Mouse (Mus musculus) heart, embryonic 13.5 days (tissue): ENCODE measurements around the gene Rpn1. TPM values are rescaled to one million over a fixed set of nuclear protein-coding genes. Genes with fewer than 3 reads are reported as not detected.

Source experiments
- ATAC-seq: fragments of 200-750 bp; cut with Nextera tagmentation; 2 replicates; pipeline ENCODE4 v1.8.0; 2017; ENCODE audit warnings: moderate TSS enrichment; ENCODE audit not compliant: insufficient number of reproducible peaks, low FRiP score, low TSS enrichment; ENCODE audit errors: extremely low read depth
- H3K27ac ChIP-seq: fragments of 300-500 bp; sonication (generic); replicated peaks from 2 replicates; pipeline ENCODE4 v1.5.1; 2015; ENCODE audit warnings: moderate library complexity, mild to moderate bottlenecking, inconsistent platforms
- H3K27me3 ChIP-seq: fragments of 300-500 bp; sonication (generic); replicated peaks from 2 replicates; pipeline ENCODE4 v1.6.1; 2015; ENCODE audit warnings: mild to moderate bottlenecking, inconsistent platforms
- H3K36me3 ChIP-seq: fragments of 300-500 bp; sonication (generic); 2 replicates; pipeline ENCODE4 v1.6.1; 2015; ENCODE audit warnings: mild to moderate bottlenecking, inconsistent platforms
- H3K4me1 ChIP-seq: fragments of 300-500 bp; sonication (generic); 2 replicates; pipeline ENCODE4 v1.6.1; 2015; ENCODE audit warnings: inconsistent platforms
- H3K4me2 ChIP-seq: fragments of 300-500 bp; sonication (generic); 2 replicates; pipeline ENCODE4 v1.6.1; 2015; ENCODE audit warnings: inconsistent platforms, mild to moderate bottlenecking, moderate library complexity
- H3K4me3 ChIP-seq: fragments of 300-500 bp; sonication (generic); 2 replicates; pipeline ENCODE4 v1.5.1; 2015; ENCODE audit warnings: moderate library complexity, mild to moderate bottlenecking, inconsistent platforms
- H3K9ac ChIP-seq: fragments of 300-500 bp; sonication (generic); 2 replicates; pipeline ENCODE4 v1.6.1; 2015; ENCODE audit warnings: inconsistent platforms, mild to moderate bottlenecking, moderate library complexity
- H3K9me3 ChIP-seq: fragments of 300-500 bp; sonication (generic); 2 replicates; pipeline ENCODE4 v1.6.1; 2016; ENCODE audit warnings: inconsistent platforms
- WGBS: fragments of 180-500 bp; shearing (Covaris S2); methylation state at CpG from one replicate; pipeline ENCODE4 v1.1.7; 2015; ENCODE audit warnings: mixed read lengths; 5-methylcytosine and 5-hydroxymethylcytosine counted together
- polyA plus RNA-seq: library from polyadenylated mRNA; unstranded; fragments of >200 nt; fragmentation: Nextera tagmentation; extraction: Ambion mirVana; gene quantifications from 2 replicates; pipeline ENCODE4 v1.2.1, GENCODE M21; 2015

Rpn1 gene
- polyA plus RNA-seq, 1 experiment from 2014 or later = 207 TPM

GRCm38 (mm10) chr6:88067722-88068121 lies 16.6 kb upstream of the Rpn1 start:
- Histone ChIP-seq H3K4me3 (no peak overlapping the region), H3K4me1 (no peaks in the 10 kb centered on the region), H3K36me3 (no peaks in the 10 kb centered on the region), H3K27me3 (peaks cover 11% of the 10 kb centered on the region), H3K9ac (no peak overlapping the region), H3K27ac (no peak overlapping the region), H3K4me2 (no peak overlapping the region), H3K9me3 (no peaks in the 10 kb centered on the region)
- ATAC-seq = no peak
- 54% methylated on average over 3 of the region's 3 CpGs for WGBS

- Histone ChIP-seq H3K9ac (no peak overlapping the region), H3K4me1 (no peaks in the 10 kb centered on the region), H3K4me2 (no peak overlapping the region), H3K36me3 (no peaks in the 10 kb centered on the region), H3K27ac (no peak overlapping the region), H3K4me3 (no peak overlapping the region), H3K27me3 (peaks cover 11% of the 10 kb centered on the region), H3K9me3 (no peaks in the 10 kb centered on the region)
- WGBS = 76% methylated on average over 1 of the region's 1 CpGs
- no peak for ATAC-seq
These were observed 15.5 kb upstream of the Rpn1 start for GRCm38 (mm10) chr6:88068739-88069138.

DNA sequence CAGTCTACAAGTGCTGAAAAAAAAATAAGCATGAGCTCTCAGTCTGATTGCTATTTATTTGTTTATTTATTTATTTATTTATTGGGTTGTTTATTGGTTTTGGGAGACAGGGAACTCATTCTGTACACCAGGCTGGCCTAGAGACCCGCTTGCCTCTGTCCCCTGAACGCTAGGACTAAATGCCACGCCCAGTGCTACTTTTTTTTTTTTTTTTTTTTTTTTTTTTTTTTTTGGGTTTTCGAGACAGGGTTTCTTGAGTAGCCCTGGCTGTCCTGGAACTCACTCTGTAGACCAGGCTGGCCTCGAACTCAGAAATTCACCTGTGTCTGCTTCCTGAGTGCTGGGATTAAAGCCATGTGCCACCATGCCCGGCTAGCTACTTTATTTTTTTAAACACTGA lies 13.8 kb upstream of the Rpn1 start:
- H3K4me3 ChIP-seq = no peak overlapping the region
- H3K9ac ChIP-seq = no peak overlapping the region
- no peaks in the 10 kb centered on the region for H3K36me3 ChIP-seq
- H3K4me2 ChIP-seq = no peak overlapping the region
- no peak overlapping the region for H3K27ac ChIP-seq
- no peaks in the 10 kb centered on the region for H3K9me3 ChIP-seq
- WGBS = 58% methylated on average over 6 of the region's 6 CpGs
- no peak for ATAC-seq
- peaks cover 11% of the 10 kb centered on the region for H3K27me3 ChIP-seq
- H3K4me1 ChIP-seq = peaks cover 1% of the 10 kb centered on the region; the same call in 1 of the 2 replicates

DNA sequence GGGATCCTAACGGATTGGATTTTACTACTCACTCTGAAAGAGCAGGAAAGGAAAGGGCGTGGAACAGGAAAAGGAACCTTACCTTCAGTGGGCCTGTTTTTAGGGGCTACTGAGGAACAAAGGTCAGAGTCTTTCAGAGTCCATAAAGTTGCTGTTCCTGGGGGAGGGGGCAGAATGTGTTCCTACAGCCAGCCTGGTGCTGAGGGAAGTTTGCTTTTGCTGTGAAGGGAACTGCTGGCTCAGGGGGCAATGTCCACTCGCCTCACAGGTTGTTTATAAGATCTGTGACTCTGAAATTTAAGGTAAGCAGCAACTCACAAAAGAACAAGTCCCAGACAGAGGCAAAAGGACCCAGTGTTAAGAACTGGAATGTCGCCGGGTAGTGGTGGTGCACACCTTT lies 13.1 kb upstream of the Rpn1 start:
- Histone ChIP-seq H3K9ac (no peak overlapping the region), H3K27me3 (peaks cover 11% of the 10 kb centered on the region), H3K27ac (no peak overlapping the region), H3K4me3 (no peak overlapping the region), H3K4me2 (no peak overlapping the region), H3K9me3 (no peaks in the 10 kb centered on the region), H3K36me3 (no peaks in the 10 kb centered on the region), H3K4me1 (peaks cover 5% of the 10 kb centered on the region; the same call in 1 of the 2 replicates)
- no peak for ATAC-seq
- 67% methylated on average over 5 of the region's 5 CpGs for WGBS

DNA sequence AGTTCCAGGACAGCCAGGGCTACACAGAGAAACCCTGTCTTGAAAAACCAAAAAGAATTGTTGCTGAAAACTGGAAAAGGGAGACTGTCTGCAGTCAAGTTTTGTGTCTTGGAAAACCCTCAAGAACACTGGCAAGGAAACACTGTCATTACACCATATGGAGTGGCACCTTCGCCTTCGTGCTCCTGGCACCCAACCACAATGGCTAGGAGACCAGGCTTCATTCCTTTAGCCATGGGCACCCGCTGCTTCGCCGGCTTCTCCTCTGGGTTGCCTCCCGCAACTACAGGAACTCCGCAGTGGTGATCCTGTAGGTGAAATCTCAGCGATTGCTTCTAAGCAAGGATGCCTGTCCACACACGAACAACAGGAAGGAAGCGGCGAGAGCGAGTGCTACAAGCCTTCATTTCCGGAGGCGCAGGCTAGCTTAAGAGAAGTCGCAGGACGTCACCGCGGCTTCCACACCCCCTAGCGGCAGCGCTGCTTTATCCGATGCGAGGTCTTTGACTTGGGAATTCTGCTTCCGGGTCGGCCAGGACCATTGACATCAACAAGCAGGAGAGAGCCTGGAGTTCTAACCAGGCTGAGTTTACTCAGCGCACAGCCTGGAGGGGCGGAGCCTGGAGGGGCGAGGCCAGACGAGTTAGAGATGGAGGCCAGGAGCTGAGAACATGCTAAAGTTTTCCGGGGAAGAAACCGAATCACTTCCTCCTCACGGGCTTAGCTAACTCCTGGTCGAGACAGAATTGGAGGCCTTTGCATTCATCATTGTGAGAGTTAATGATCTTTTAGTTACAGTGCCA lies 9.3 kb upstream of the Rpn1 start:
- 4% methylated on average over 32 of the region's 32 CpGs for WGBS
- Histone ChIP-seq H3K4me3 (peak overlapping the region; percentile 58), H3K4me2 (peak overlapping the region; percentile 87), H3K9ac (peak overlapping the region; percentile 81), H3K36me3 (no peaks in the 10 kb centered on the region), H3K27me3 (peaks cover 28% of the 10 kb centered on the region), H3K4me1 (peaks cover 5% of the 10 kb centered on the region; the same call in 1 of the 2 replicates), H3K9me3 (no peaks in the 10 kb centered on the region), H3K27ac (peak overlapping the region; percentile 86)
- peak; percentile 97 for ATAC-seq

DNA sequence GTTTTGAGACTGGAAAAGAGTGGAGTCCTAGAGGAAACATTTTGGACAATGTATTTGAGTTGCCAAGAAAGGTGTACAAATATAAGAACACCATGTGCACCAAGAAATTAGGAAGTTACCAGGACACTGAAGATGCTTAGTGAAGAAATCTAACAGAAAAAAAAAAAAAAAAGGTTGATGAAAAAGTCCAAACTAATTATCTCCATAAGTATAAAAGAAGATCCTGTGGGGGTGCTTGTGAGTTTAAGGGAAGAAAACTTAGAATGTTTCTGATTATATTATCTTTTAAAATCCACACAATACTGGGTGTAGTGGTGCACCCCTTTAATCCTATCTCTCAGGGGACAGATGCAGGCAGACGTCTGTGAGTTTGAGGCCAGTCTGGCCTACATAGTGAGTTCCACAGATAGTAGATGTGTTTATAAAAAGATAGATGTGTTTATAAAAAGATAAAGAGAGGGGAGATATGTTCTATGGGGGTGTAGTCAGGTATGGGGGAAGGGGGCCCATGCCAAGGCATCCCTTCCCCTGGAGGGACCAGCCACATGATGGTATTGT lies 8.2 kb upstream of the Rpn1 start:
- Histone ChIP-seq H3K4me3 (no peak overlapping the region), H3K4me1 (peaks cover 5% of the 10 kb centered on the region; the same call in 1 of the 2 replicates), H3K27me3 (peaks cover 35% of the 10 kb centered on the region), H3K27ac (0 out of 2 replicates have a peak overlapping the region, but pooled peaks have one; percentile 86), H3K9ac (no peak overlapping the region), H3K9me3 (no peaks in the 10 kb centered on the region), H3K36me3 (no peaks in the 10 kb centered on the region), H3K4me2 (peak overlapping the region; percentile 87)
- WGBS = 59% methylated on average over 1 of the region's 1 CpGs
- ATAC-seq = no peak

DNA sequence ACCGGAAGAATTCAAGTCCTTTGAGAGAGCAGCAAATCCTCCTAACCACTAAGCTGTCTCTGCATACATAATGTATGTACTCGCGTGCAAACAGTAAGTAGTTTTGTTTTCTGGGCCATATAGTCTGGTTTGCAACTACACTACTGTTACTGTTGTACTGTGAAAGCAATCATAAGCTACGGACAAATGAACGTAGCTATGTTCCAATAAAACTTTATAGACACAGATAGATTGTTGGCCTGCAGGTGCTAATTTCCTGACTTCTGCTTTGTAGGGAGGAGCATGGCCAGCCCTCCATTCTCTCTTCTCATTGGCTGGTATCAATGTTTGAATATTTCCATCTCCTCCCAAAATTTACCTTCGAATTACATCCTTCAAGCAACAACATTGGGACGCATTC lies 1.2 kb upstream of the Rpn1 start:
- Histone ChIP-seq H3K9ac (no peak overlapping the region), H3K4me2 (no peak overlapping the region), H3K4me3 (no peak overlapping the region), H3K4me1 (peaks cover 25% of the 10 kb centered on the region), H3K27ac (no peak overlapping the region), H3K9me3 (no peaks in the 10 kb centered on the region), H3K27me3 (peaks cover 21% of the 10 kb centered on the region), H3K36me3 (peaks cover 7% of the 10 kb centered on the region)
- WGBS = 78% methylated on average over 7 of the region's 7 CpGs
- ATAC-seq = no peak

DNA sequence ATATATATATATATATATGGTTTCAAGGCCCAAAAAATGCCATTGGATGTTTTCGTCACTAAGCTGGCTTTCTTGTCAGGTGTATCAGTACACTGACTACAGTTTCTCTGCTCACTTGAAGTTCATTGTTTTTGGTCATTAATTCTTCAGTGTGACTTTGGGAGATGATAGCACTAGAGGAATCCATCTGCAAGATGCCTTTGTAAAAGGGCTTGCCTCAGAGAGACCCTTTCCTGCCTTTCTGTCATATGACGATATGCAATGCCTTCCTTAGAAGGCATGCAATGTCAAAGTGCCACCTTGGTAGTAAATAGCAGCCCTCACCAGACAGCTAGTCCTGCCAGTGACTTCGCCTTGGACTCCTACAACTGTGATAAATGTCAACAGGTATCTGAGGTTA lies 610 bp upstream of the Rpn1 start:
- peak overlapping the region; percentile 77 for H3K4me3 ChIP-seq
- H3K36me3 ChIP-seq = peaks cover 12% of the 10 kb centered on the region
- WGBS = 54% methylated on average over 3 of the region's 3 CpGs
- H3K27me3 ChIP-seq = peaks cover 18% of the 10 kb centered on the region
- H3K27ac ChIP-seq = peak overlapping the region; percentile 26; the same call in 1 of the 2 replicates
- H3K4me2 ChIP-seq = peak overlapping the region; percentile 80
- ATAC-seq = no peak
- H3K9ac ChIP-seq = no peak overlapping the region
- H3K9me3 ChIP-seq = no peaks in the 10 kb centered on the region
- H3K4me1 ChIP-seq = peaks cover 25% of the 10 kb centered on the region

DNA sequence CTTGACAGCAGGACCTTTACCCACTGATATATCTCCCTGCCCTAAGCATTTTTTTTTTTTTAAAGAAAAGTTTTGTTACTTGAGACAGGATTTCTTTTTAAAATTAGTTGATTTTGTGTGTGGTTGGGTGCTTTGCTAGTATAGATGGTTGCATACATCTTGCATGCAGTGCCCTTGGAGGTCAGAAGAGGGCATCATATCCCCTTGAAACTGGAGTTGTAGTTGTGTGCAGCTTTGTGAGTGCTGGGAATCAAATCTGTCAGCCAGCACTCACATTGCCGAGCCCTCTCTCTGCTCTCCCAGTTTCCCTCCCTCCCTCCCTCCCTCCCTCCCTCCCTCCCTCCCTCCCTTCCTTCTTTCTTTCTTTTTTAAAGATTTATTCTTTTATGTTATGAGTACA lies 4.7 kb downstream of the Rpn1 start:
- H3K27ac ChIP-seq = no peak overlapping the region
- peaks cover 21% of the 10 kb centered on the region for H3K4me1 ChIP-seq
- no peak overlapping the region for H3K4me3 ChIP-seq
- ATAC-seq = no peak
- H3K9ac ChIP-seq = no peak overlapping the region
- no peaks in the 10 kb centered on the region for H3K27me3 ChIP-seq
- H3K36me3 ChIP-seq = peaks cover 63% of the 10 kb centered on the region
- 69% methylated on average over 1 of the region's 1 CpGs for WGBS
- H3K9me3 ChIP-seq = no peaks in the 10 kb centered on the region
- H3K4me2 ChIP-seq = no peak overlapping the region

GRCm38 (mm10) chr6:88095377-88095776 lies 11.1 kb downstream of the Rpn1 start:
- ATAC-seq = no peak
- no peaks in the 10 kb centered on the region for H3K27me3 ChIP-seq
- WGBS = 58% methylated on average over 7 of the region's 7 CpGs
- H3K36me3 ChIP-seq = peaks cover 98% of the 10 kb centered on the region
- H3K27ac ChIP-seq = no peak overlapping the region
- H3K4me2 ChIP-seq = no peak overlapping the region
- no peaks in the 10 kb centered on the region for H3K9me3 ChIP-seq
- H3K4me3 ChIP-seq = no peak overlapping the region
- H3K4me1 ChIP-seq = no peaks in the 10 kb centered on the region
- H3K9ac ChIP-seq = no peak overlapping the region

DNA sequence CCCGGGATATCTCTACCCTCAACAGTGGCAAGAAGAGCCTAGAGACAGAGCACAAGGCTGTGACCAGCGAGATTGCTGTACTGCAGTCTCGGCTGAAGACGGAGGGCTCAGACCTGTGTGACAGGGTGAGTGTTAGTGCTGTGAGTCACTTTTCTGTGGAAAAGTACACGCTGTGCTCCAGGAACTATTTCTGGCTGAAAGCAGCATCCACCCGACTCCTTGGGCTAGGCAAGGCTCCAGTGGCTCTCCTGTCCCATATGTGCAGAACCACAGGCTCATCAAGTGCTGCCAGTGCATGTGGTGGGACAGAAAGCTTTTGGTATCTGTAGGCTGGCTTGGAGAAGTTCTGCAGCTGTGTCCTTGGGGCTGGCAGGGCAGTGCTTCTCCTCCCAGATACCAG lies 17.8 kb downstream of the Rpn1 start:
- H3K36me3 ChIP-seq = peaks cover 79% of the 10 kb centered on the region
- H3K4me1 ChIP-seq = peaks cover 14% of the 10 kb centered on the region
- H3K9me3 ChIP-seq = no peaks in the 10 kb centered on the region
- WGBS = 83% methylated on average over 6 of the region's 6 CpGs
- no peak overlapping the region for H3K4me2 ChIP-seq
- no peak overlapping the region for H3K27ac ChIP-seq
- H3K9ac ChIP-seq = no peak overlapping the region
- H3K27me3 ChIP-seq = no peaks in the 10 kb centered on the region
- no peak overlapping the region for H3K4me3 ChIP-seq
- ATAC-seq = no peak
